Mouse (Mus musculus) WW6 (cell line): ENCODE results near the gene Tatdn2.
"Not testable (repeated sequence)": the region's sequence is repeated elsewhere in the genome, so short reads cannot be mapped to it uniquely, and the experiment has no call there.

Experiments
- DNase-seq: peaks from one replicate; pipeline ENCODE4 v3.0.0-alpha.2; 2013; ENCODE audit warnings: low read depth, low spot score

The Tatdn2 gene

DNA sequence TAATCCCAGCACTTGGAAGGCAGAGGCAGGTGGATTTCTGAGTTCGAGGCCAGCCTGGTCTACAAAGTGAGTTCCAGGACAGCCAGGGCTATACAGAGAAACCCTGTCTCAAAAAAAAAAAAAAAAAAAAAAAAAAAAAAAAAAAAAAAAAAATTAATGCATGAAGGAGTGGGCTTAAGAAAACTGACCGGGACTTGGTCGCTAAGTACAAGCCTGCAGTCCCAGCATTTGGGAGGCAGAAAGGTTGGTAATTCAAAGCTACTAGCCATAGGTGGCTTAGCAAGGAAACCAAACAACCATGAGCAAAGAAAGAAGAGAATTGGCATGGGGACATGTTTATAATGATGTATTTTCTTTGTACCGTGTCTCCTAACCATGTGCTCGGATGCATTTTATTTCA, 16.5 kb downstream of the Tatdn2 start:
- DNase-seq, result not testable (repeated sequence)

DNA sequence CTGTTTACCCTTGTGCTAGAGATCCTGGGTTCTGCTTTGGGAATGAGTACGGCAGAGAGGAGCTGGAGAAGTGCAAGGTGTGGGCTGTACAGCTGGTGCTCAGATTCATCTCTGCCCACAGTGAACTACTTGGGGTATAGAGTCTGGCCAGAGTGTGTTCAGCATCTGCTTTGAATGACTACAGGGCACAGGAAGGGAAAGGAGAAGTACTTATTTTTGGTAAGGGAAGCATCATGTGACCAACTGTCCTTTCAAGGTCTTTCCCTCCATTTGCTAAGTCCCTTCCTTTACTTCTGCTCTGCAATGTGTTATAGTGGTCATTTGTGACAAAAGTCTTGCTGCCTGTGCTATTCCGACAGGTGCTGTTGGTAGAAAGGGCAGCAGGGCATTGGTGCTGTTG, 17.4 kb downstream of the Tatdn2 start:
- no peak for DNase-seq

DNA sequence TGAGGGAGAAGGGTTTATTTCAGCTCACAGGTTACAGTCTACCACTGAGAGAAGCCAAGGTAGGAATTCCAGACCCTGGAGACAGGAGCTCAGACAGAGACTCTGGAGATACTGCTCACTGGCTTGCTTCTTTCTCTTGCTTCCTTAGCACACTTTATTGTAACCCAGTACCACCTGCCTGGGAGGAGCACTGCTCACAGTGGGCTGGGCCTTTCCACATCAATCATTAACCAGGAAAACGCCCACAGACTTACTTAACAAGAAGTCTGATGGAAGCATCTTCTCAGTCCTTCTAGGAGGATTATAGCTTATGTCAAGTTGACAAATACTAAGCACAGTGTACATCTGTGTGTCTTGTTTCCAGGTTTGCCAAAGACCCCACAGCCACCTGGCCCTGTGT, 17.9 kb downstream of the Tatdn2 start:
- no peak for DNase-seq

DNA sequence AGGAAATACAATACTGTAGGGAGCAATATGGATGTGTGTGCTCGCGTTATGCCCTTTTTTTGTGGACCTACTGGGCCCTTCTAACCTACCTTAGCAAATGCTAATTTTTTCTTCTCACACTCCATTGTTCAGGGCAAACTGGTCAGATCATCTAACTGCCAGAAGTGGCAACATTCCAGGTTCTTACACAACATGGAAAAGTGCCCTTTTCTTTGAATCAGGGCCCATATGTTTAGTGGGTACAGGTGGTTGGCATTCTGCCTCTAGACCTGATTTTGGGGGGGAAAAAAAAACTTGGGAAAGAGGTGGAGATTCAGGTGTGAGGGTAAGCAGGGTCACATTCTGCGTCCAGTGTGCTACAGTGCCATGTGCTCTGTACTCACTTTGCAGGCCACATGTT, 20.7 kb downstream of the Tatdn2 start:
- DNase-seq, result no peak

DNA sequence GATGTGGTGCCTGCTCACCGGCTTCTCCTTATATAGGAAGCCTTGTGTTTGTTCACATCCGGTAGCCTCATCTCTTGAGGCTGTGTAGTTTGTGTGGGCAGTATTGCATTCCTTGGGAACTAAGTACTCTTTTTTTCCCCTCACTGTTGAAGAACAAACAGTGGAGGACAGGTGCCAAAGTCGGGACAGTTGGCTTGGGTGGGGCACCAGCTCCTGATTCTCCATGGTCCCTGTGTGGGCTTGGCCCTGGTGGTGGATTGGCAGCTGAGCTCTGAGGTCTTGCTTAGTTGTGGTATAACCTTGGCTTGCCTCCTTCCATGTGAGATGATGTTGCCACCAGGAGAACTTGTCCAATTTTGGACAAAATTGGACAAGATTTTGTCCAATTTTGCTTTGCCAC, 23.0 kb downstream of the Tatdn2 start, which contains the start of gene Ghrl:
Gene Ghrl, minus strand, starts transcription at position 3 of the 400 bp plus-strand sequence.
- DNase-seq, result no peak

DNA sequence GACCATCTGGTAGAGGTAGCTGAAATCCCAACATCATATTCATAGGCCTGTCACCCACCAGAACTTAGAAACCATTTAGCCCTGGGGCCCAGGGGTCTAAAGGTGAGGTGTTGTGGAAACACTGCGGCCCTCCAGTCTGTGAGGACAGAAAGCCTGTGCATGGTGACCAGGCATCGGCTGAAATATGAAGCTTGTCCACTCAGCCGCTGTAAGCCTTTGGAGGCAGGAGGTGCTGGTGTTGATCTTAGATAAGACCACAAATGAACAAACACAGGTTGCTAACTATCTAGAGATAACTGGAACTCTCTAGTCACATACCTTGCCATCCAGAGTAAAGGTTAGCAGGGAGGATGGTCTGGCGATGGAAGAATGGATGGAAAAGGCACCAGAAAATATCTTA, 24.2 kb downstream of the Tatdn2 start:
- no peak for DNase-seq

- no peak for DNase-seq
These were observed 31.3 kb downstream of the Tatdn2 start for GRCm38 (mm10) chr6:113728181-113728580.

- no peak for DNase-seq
These were observed 34.4 kb downstream of the Tatdn2 start for GRCm38 (mm10) chr6:113731296-113731695.

DNA sequence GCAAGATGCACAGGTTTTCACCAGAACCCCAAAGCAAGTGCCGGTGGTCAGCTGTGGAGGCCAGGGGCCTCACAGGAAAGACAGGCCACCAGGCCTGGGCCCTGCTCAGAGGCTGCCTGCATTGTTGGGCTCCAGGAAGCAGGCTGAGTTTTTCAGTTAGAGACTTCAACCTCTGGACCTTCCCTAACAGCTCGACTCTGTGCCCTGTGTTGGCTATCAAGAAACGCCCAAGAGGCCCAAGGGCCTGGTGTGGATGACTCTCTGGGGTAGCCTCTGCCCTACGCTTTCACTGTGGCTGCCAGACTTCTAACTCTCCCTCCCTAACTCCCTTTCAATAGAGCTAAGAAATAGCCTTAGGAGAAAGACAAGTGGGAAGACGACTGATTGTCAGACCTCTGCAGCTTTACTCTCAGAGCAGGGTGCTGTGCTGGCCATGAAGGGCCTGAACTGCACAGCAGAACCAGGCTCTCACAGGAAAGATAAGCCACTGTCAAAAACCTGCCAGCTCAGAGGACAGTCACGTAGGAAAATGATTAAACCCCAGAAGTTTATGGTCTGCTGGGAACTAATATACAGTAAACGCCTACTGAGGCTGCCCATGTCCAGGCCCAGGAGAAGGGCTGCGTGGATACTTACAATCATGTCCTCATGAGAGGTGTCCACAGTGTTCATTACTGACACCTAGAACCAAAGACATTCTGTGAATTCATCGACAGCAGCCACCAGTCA, 40.6 kb downstream of the Tatdn2 start:
- DNase-seq, result no peak

- peak; percentile 83 for DNase-seq
These were observed 43.7 kb downstream of the Tatdn2 start, which contains the start of gene Sec13 for GRCm38 (mm10) chr6:113740236-113741217. Sec13 (minus strand) TSS chr6:113740743.

DNA sequence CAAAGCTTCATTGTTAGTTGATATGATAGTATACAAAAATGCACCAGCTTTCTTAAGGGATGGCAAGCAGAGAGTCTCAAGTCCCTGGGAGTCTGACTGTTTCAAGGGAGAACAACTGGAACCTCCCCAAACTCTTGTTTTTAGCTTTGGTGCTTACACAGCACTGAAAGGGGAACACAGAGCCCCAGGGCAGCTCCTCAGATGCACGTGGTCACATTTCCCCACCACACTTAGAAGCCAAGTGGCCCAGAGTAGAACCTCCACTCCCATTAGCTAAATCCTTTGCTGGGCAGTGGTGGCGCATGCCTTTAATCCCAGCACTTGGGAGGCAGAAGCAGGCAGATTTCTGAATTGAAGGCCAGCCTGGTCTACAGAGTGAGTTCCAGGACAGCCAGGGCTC, 44.6 kb downstream of the Tatdn2 start:
- DNase-seq, result no peak

DNA sequence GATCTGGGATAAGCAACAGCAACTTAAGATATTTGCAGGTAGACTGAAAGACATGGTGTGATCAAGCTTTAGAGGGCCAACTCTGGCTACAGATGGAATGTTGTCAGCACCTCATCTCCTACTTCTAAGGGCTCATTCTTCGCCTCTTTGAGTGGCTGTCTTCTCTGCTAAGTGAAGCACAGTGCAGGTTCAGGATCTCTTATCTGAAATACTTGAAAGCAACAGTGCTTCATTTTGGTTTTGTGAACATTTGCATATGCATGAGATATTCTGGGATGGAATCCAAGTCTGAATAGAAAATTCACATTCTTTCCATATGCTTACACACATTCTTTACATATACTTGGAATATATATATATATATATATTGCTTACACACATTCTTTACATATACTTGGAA, 45.5 kb downstream of the Tatdn2 start:
- DNase-seq, result no peak

GRCm38 (mm10) chr6:113743111-113743510, 46.3 kb downstream of the Tatdn2 start:
- no peak for DNase-seq

DNA sequence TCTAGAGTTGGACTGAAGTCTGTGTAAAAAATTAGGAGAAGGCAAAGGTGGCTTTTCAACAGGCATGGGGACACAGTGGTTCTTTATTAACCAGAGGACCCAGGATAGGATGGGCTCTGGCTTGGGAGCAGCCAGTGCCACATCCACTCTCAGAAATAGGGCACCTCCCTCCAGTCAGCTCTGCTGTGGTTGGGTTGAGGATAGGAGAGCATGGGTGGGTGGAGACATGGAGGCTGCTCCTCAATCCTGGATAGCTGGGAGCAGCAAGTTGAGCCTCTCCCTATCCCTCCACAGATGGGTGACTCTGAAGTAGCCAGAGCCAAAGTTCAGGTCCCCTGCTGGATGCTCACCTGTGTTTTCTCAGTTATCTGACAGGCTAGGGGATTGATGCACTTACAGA, 48.3 kb downstream of the Tatdn2 start:
- no peak for DNase-seq

GRCm38 (mm10) chr6:113747284-113747683, 50.4 kb downstream of the Tatdn2 start:
- DNase-seq, result no peak

- DNase-seq, result peak; percentile 46
These were observed 51.5 kb downstream of the Tatdn2 start for GRCm38 (mm10) chr6:113748351-113748750.

DNA sequence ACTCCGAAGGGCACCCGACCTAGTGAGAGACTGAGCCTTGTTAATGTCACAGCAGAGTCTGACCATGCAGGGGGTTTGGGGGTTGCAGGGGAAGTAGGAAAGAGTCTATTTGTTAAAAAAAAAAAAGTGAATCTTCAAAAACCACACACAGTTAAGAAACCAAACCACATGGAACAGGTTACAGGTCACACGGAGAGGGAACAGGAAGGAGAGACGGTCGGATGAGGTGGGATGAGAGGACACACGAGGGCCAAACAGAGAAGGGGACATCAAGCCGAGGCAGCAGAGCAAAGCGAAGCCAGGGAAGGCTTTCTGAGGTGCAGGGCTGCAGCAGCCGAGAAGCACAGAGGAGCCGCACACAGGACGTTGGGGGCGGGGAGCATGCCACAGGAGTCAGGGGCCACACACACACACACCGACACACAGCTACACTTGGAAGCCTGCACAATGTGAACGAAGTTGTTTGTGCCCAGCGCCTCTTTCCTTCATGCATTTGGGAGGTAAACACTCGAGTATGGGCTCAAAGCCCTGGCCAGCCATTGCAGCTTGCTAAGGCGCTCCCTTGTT, 52.4 kb downstream of the Tatdn2 start:
- DNase-seq, result no peak
